Mouse (Mus musculus) liver, postnatal 0 days (tissue): ENCODE measurements around the gene Gm37240. TPM values are rescaled to one million over a fixed set of nuclear protein-coding genes. Genes with fewer than 3 reads are reported as not detected.
A peak's percentile ranks its signal among the peaks of the same experiment; 100 is the strongest.

ENCODE experiments used
- ATAC-seq: fragments of 200-750 bp; cut with Nextera tagmentation; 2 replicates; pipeline ENCODE4 v1.8.0; 2017; ENCODE audit warnings: mild to moderate bottlenecking, moderate library complexity
- DNase-seq: peaks from one replicate; pipeline ENCODE4 v3.0.0-alpha.2; 2016
- H3K27ac ChIP-seq: fragments of 300-500 bp; sonication (generic); 2 replicates; pipeline ENCODE4 v1.5.1; 2014; ENCODE audit warnings: antibody characterized with exemption, moderate library complexity, mild to moderate bottlenecking, low read depth
- H3K27me3 ChIP-seq: fragments of 300-500 bp; sonication (generic); 2 replicates; pipeline ENCODE4 v1.6.1; 2014; ENCODE audit warnings: low read length, control low read depth, mixed read lengths; ENCODE audit not compliant: insufficient read depth
- H3K36me3 ChIP-seq: fragments of 300-500 bp; sonication (generic); replicated peaks from 2 replicates; pipeline ENCODE4 v1.6.1; 2014; ENCODE audit warnings: mild to moderate bottlenecking, control low read depth, low read length, moderate library complexity, mixed read lengths; ENCODE audit not compliant: insufficient read depth
- H3K4me1 ChIP-seq: fragments of 300-500 bp; sonication (generic); 2 replicates; pipeline ENCODE4 v1.6.1; 2014; ENCODE audit warnings: antibody characterized with exemption, mild to moderate bottlenecking, control low read depth; ENCODE audit not compliant: insufficient read depth
- H3K4me2 ChIP-seq: fragments of 300-500 bp; sonication (generic); 2 replicates; pipeline ENCODE4 v1.6.1; 2014; ENCODE audit warnings: low read depth, mild to moderate bottlenecking, low read length, moderate library complexity, mixed read lengths
- H3K4me3 ChIP-seq: fragments of 300-500 bp; sonication (generic); 2 replicates; pipeline ENCODE4 v1.5.1; 2014; ENCODE audit warnings: low read depth, low read length
- H3K9ac ChIP-seq: fragments of 300-500 bp; sonication (generic); replicated peaks from 2 replicates; pipeline ENCODE4 v1.6.1; 2014; ENCODE audit warnings: mild to moderate bottlenecking, moderate library complexity
- H3K9me3 ChIP-seq: fragments of 300-500 bp; sonication (generic); 2 replicates; pipeline ENCODE4 v1.6.1; 2016; ENCODE audit warnings: mild to moderate bottlenecking, control low read depth, low read length, mixed read lengths
- CTCF ChIP-seq: sonication (generic); IDR thresholded peaks from 2 replicates; pipeline ENCODE4 v1.5.1; 2016; ENCODE audit warnings: antibody characterized with exemption, low read depth
- EP300 ChIP-seq: IDR thresholded peaks from 2 replicates; pipeline ENCODE4 v1.6.1; 2016; ENCODE audit warnings: antibody characterized with exemption, low read depth, mild to moderate bottlenecking
- WGBS: fragments of 180-500 bp; shearing (Covaris S2); extraction: QIAGEN DNeasy Blood & Tissue Kit; methylation state at CpG from one replicate; pipeline ENCODE4 v1.1.7; 2014; ENCODE audit not compliant: insufficient replicate concordance; 5-methylcytosine and 5-hydroxymethylcytosine counted together
- polyA plus RNA-seq: library from polyadenylated mRNA; unstranded; fragments of >200 nt; fragmentation: Nextera tagmentation; extraction: Ambion mirVana; gene quantifications from 2 replicates; pipeline ENCODE4 v1.2.1, GENCODE M21; 2015

Gene Gm37240
- polyA plus RNA-seq, 1 experiment from 2014 or later = 0.72 TPM

DNA sequence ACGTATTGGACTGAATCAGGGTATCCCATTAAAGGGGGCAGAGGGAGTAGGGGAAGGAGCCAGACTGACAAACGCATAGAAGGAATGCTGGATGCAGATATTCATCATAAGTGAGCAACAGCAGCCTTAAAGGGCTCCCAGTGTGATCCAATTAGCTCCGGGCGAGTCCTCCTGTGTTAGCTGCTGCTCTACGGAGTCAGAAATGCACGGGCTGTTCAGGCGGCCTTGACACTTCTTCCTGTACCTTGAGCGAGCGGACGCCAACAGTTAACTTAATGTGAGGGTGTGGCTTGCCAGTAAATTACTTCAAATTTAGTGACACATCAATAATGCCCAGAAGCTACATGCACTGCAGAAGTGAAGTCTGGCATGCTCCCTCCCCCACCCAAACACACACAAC lies 1151.6 kb downstream of the Gm37240 start:
- TF ChIP-seq EP300 (no peak), CTCF (no peak)

DNA sequence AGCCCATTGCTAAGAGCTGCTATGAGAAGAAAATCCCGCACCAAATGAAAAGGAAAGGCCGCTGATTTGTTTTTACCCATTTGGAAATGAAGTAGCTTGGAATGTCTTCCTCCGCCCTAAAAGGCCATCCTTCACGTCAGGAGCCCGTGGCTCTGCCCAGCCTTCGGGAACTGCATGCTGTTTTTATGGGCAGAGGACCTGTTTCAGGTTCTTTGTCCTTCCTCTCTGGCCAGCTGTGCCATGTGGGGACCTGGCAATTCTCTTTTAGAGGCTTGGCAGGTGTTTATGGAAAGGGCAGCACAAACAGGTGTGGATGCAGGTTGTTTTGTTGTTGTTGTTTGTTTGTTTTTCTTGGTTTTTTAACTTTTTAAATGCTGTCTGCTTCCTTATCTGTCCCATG lies 1154.8 kb downstream of the Gm37240 start:
- Histone ChIP-seq H3K9ac (no peak overlapping the region), H3K4me3 (no peak overlapping the region), H3K27me3 (peaks cover 13% of the 10 kb centered on the region; the same call in 1 of the 2 replicates), H3K27ac (no peak overlapping the region), H3K4me2 (peak overlapping the region; percentile 62), H3K4me1 (peaks cover 3% of the 10 kb centered on the region), H3K36me3 (no peaks in the 10 kb centered on the region), H3K9me3 (no peaks in the 10 kb centered on the region)
- DNase-seq (no peak), ATAC-seq (no peak)
- 23% methylated on average over 6 of the region's 6 CpGs for WGBS
- TF ChIP-seq EP300 (no peak), CTCF (no peak)

More for the DNA sequence above, 1151.6 kb downstream of the Gm37240 start:
- Histone ChIP-seq H3K27ac (no peak overlapping the region), H3K27me3 (peaks cover 9% of the 10 kb centered on the region; the same call in 1 of the 2 replicates), H3K36me3 (no peaks in the 10 kb centered on the region), H3K9ac (no peak overlapping the region), H3K4me1 (peaks cover 6% of the 10 kb centered on the region), H3K9me3 (no peaks in the 10 kb centered on the region), H3K4me3 (no peak overlapping the region), H3K4me2 (no peak overlapping the region)
- DNase-seq (no peak), ATAC-seq (no peak)
- 70% methylated on average over 10 of the region's 10 CpGs for WGBS

DNA sequence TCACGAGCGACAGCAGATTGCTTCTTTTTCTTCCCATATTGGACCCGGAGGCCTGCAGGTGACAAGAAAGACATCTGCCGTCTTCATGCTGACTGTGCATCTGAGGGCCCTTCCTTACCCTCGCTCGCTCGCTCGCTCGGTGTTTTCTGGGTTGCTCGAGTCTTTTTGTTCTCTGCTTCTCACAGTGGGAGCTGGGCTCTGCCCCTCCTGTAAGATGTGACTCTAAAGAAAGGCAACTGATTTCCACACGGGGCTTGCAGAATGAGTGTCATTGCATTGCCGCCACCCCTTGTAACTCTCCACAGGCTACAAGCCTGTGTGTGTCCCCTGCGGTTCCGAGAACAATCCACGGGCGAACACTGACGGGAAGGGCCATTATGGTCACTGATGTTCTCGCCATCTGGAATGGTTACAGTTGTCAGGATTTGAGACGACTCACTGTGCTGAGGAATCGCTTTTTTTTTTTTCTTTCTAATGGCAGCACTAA lies 1155.3 kb downstream of the Gm37240 start:
- H3K4me3 ChIP-seq = 0 out of 2 replicates have a peak overlapping the region, but pooled peaks have one; percentile 8
- TF ChIP-seq EP300 (no peak), CTCF (no peak)
- H3K27me3 ChIP-seq = peaks cover 13% of the 10 kb centered on the region; the same call in 1 of the 2 replicates
- no peak overlapping the region for H3K27ac ChIP-seq
- H3K4me2 ChIP-seq = peak overlapping the region; percentile 62
- WGBS = 7% methylated on average over 20 of the region's 20 CpGs
- ATAC-seq (no peak), DNase-seq (no peak)
- H3K9ac ChIP-seq = no peak overlapping the region
- H3K36me3 ChIP-seq = no peaks in the 10 kb centered on the region
- no peaks in the 10 kb centered on the region for H3K9me3 ChIP-seq
- H3K4me1 ChIP-seq = peaks cover 3% of the 10 kb centered on the region

DNA sequence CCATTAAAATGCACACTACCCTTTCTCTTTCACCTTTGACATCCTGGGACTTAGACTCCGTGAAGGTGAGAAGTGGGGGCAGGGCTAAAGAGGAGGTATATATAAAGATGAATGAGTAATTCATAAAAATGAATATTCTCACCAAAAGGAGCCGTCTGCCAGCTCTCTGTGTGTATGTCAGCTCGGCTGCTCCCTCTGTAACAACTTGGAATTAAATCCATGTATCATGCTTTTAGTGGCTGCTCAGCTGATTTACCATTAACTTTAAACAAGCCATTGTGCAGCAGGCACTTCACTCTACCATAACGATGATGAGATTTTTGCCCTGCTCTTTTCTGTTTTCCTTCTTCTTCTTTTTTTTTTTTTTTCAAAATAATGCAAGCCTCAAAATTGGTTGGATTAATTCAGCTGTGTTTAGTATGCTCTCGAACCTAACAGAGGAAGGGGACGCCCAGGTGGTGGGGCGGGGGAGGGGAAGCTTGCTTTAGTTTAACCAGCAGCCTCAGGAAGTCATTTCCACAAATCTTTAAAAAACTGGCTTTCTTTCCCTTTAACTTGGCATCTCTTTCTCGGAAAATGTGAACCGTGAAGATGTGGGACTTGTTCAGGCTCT lies 1155.8 kb downstream of the Gm37240 start:
- Histone ChIP-seq H3K4me1 (peaks cover 3% of the 10 kb centered on the region), H3K36me3 (no peaks in the 10 kb centered on the region), H3K9ac (no peak overlapping the region), H3K4me2 (peak overlapping the region; percentile 62), H3K4me3 (0 out of 2 replicates have a peak overlapping the region, but pooled peaks have one; percentile 8), H3K27ac (no peak overlapping the region), H3K27me3 (peaks cover 13% of the 10 kb centered on the region; the same call in 1 of the 2 replicates), H3K9me3 (no peaks in the 10 kb centered on the region)
- TF ChIP-seq EP300 (no peak), CTCF (no peak)
- DNase-seq (no peak), ATAC-seq (no peak)
- 20% methylated on average over 9 of the region's 9 CpGs for WGBS

DNA sequence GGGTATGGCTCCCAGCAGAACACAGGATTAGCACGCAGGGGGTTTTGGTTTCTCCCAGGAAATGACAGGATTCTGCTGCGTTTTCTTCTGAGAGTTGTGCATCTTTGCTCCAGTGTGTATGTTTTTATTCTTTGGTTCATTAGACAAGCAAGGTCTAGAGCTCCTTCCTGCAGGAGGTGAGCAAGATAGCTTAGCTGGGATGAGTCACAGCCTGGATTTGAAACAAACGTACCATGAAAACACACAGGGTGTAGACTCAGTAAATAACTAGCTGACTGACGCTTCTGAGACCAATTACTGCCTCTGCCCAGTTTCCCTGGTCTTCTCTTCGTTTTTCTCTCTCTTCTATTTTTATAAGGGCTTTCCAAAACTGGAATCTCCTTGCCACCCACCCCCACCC lies 1156.3 kb downstream of the Gm37240 start:
- TF ChIP-seq EP300 = no peak
- no peak for TF ChIP-seq CTCF
- no peaks in the 10 kb centered on the region for H3K36me3 ChIP-seq
- H3K9me3 ChIP-seq = no peaks in the 10 kb centered on the region
- no peak overlapping the region for H3K9ac ChIP-seq
- peaks cover 3% of the 10 kb centered on the region for H3K4me1 ChIP-seq
- DNase-seq (no peak), ATAC-seq (no peak)
- peaks cover 13% of the 10 kb centered on the region; the same call in 1 of the 2 replicates for H3K27me3 ChIP-seq
- no peak overlapping the region for H3K27ac ChIP-seq
- H3K4me3 ChIP-seq = no peak overlapping the region
- peak overlapping the region; percentile 29; the same call in 1 of the 2 replicates for H3K4me2 ChIP-seq
- 48% methylated on average over 5 of the region's 5 CpGs for WGBS

DNA sequence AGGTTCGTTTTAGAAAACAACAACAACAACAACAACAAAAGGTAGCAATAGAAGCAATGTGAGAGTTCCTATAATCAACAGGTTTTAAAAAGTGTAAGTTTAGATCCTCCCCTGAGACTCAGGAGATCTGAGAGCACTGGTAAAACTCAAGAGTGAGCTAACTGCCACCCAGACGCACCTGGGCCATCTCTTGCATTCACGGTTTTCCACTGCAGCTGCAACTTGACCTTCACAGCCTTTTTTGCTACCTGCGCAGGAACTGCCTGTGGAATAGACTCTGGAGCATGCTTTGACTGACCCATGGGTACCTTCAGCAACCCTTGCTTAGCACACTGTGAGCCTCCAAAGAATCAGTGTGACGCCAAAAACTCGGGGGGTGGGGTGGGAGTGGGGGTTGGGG lies 1157.5 kb downstream of the Gm37240 start:
- H3K4me3 ChIP-seq = no peak overlapping the region
- H3K27me3 ChIP-seq = peaks cover 13% of the 10 kb centered on the region; the same call in 1 of the 2 replicates

More for the DNA sequence above, 1157.5 kb downstream of the Gm37240 start:
- Histone ChIP-seq H3K36me3 (no peaks in the 10 kb centered on the region), H3K27ac (no peak overlapping the region), H3K9ac (no peak overlapping the region), H3K9me3 (no peaks in the 10 kb centered on the region), H3K4me1 (peaks cover 3% of the 10 kb centered on the region), H3K4me2 (no peak overlapping the region)
- 77% methylated on average over 6 of the region's 6 CpGs for WGBS
- no peak for DNase-seq
- ATAC-seq = no peak
- no peak for TF ChIP-seq CTCF
- no peak for TF ChIP-seq EP300
